Mouse (Mus musculus) heart, postnatal 0 days (tissue): ENCODE data around the gene Tmem132b.

Experiments used
- CTCF ChIP-seq: IDR thresholded peaks from 2 replicates; pipeline ENCODE4 v1.5.1; 2016; ENCODE audit warnings: antibody characterized with exemption, control low read depth, low read depth
- EP300 ChIP-seq: IDR thresholded peaks from 2 replicates; pipeline ENCODE4 v1.6.1; 2016; ENCODE audit warnings: antibody characterized with exemption, low read depth

DNA sequence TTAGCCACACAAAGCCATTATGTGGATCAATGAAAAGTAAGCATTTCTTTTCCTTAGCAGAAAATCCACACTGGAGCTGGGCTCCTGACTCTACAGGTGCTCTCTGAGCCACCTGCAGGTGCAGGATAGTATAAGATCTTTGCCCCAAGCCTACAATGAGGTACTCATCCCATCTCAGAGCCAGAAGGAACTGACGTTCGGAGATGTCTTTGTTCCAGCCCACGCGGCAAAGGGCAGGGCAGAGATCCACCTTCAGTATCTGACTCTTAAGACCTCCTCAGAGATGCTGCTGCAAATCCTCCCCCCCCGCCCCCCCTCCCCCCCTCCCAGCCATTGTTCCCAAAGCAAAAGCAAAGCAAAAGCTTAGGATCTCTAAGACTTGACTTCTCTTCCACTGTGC, 268.0 kb downstream of the Tmem132b start:
- TF ChIP-seq CTCF, result no peak
- no peak for TF ChIP-seq EP300
